Mouse (Mus musculus): Measurements from ENCODE around the gene Morn3. TPM values are rescaled to one million over a fixed set of nuclear protein-coding genes. Genes with fewer than 3 reads are reported as not detected.
A peak's percentile ranks its signal among the peaks of the same experiment; 100 is the strongest.

Gene Morn3
- total RNA-seq, 1 experiment: 0.62 TPM

GRCm38 (mm10) chr5:123075576-123076418, 29.0 kb upstream of the Morn3 start:
- Histone ChIP-seq H3K9me3 (ENCODE audit: control insufficient read depth, insufficient read depth, low read depth, low read length) (no peaks in the 10 kb centered on the region), H3K9ac (ENCODE audit: insufficient read depth, low read depth, low read length, poor library complexity, severe bottlenecking) (peak overlapping the region; percentile 83), H3K4me3 (ENCODE audit: insufficient read depth in 1 of 2, low read depth in 1 of 2, low read length in 2 of 2, poor library complexity in 1 of 2, severe bottlenecking in 1 of 2) (peak overlapping the region; percentile 72 to 92), H3K27ac (ENCODE audit: insufficient read depth, low read depth, low read length, poor library complexity, severe bottlenecking) (no peak overlapping the region), H3K4me1 (ENCODE audit: control insufficient read depth in 2 of 2, insufficient read depth in 2 of 2, low read length in 2 of 2, poor library complexity in 1 of 2) (peaks cover 0 to 8% of the 10 kb centered on the region in 2 experiments; a peak in 2 of 4 replicates), H3K36me3 (ENCODE audit: control insufficient read depth, insufficient read depth, low read length, poor library complexity, severe bottlenecking) (no peaks in the 10 kb centered on the region)
- in situ Hi-C loops (cut with MboI; ENCODE audit: low sequenced_read_pairs in 2 of 2, unreplicated experiment in 2 of 2): no loop called here
- peak; percentile 75 for DNase-seq (ENCODE audit: low read depth, low spot score)
- no peak for TF ChIP-seq MAFK (IDR thresholded peaks at IDR 0.05; ENCODE audit: insufficient read depth, low read depth, low read length)
- no peak for TF ChIP-seq CHD2 (IDR thresholded peaks at IDR 0.05; ENCODE audit: low read depth, low read length)
- TF ChIP-seq HCFC1 (IDR thresholded peaks at IDR 0.05; ENCODE audit: borderline replicate concordance, insufficient read depth, low read length): no peak
- no peak for TF ChIP-seq ZNF384 (IDR thresholded peaks at IDR 0.05; ENCODE audit: low read depth, low read length)
- TF ChIP-seq ZC3H11A (IDR thresholded peaks at IDR 0.05; ENCODE audit: borderline replicate concordance, low read depth, low read length): no peak

- H3K27ac ChIP-seq (ENCODE audit: insufficient read depth, low read depth, low read length, poor library complexity, severe bottlenecking): no peak overlapping the region; the same call in 1 of the 2 replicates
- in situ Hi-C loops (cut with MboI; ENCODE audit: low sequenced_read_pairs in 2 of 2, unreplicated experiment in 2 of 2): loop anchor here in 1 of 2 experiments (10.0 kb wide), 1 partner anchor 106 kb away; no protein-coding TSS in a partner anchor
- no peak for DNase-seq (ENCODE audit: low read depth, low spot score)
- no peak overlapping the region for H3K9ac ChIP-seq (ENCODE audit: insufficient read depth, low read depth, low read length, poor library complexity, severe bottlenecking)
- H3K4me1 ChIP-seq (ENCODE audit: control insufficient read depth in 2 of 2, insufficient read depth in 2 of 2, low read length in 2 of 2, poor library complexity in 1 of 2): peaks cover 0 to 8% of the 10 kb centered on the region in 2 experiments; a peak in 1 of 4 replicates
- H3K9me3 ChIP-seq (ENCODE audit: control insufficient read depth, insufficient read depth, low read depth, low read length): no peaks in the 10 kb centered on the region
- H3K36me3 ChIP-seq (ENCODE audit: control insufficient read depth, insufficient read depth, low read length, poor library complexity, severe bottlenecking): no peaks in the 10 kb centered on the region
- TF ChIP-seq HCFC1 (IDR thresholded peaks at IDR 0.05; ENCODE audit: borderline replicate concordance, insufficient read depth, low read length) (no peak), MAFK (IDR thresholded peaks at IDR 0.05; ENCODE audit: insufficient read depth, low read depth, low read length) (no peak)
- no peak overlapping the region for H3K4me3 ChIP-seq (ENCODE audit: insufficient read depth in 1 of 2, low read depth in 1 of 2, low read length in 2 of 2, poor library complexity in 1 of 2, severe bottlenecking in 1 of 2)
Measured at GRCm38 (mm10) chr5:123068714-123069113, 21.9 kb upstream of the Morn3 start.

- no peak within 1 kb of the TSS; the same call in 1 of the 2 replicates for H3K27ac ChIP-seq (ENCODE audit: insufficient read depth, low read depth, low read length, poor library complexity, severe bottlenecking)
- no peak for DNase-seq (ENCODE audit: low read depth, low spot score)
- in situ Hi-C loops (cut with MboI; ENCODE audit: low sequenced_read_pairs in 2 of 2, unreplicated experiment in 2 of 2): loop anchor here in 1 of 2 experiments (10.0 kb wide), 1 partner anchor 107 kb away; no protein-coding TSS in a partner anchor
- no peak within 1 kb of the TSS for H3K4me3 ChIP-seq (ENCODE audit: insufficient read depth in 1 of 2, low read depth in 1 of 2, low read length in 2 of 2, poor library complexity in 1 of 2, severe bottlenecking in 1 of 2)
- no peak within 1 kb of the TSS for H3K9ac ChIP-seq (ENCODE audit: insufficient read depth, low read depth, low read length, poor library complexity, severe bottlenecking)
- no peaks in the 10 kb centered on the region for H3K9me3 ChIP-seq (ENCODE audit: control insufficient read depth, insufficient read depth, low read depth, low read length)
- H3K4me1 ChIP-seq (ENCODE audit: control insufficient read depth in 2 of 2, insufficient read depth in 2 of 2, low read length in 2 of 2, poor library complexity in 1 of 2): peaks cover 0 to 8% of the 10 kb centered on the region in 2 experiments; a peak in 1 of 4 replicates
- no peak for TF ChIP-seq MAFK (IDR thresholded peaks at IDR 0.05; ENCODE audit: insufficient read depth, low read depth, low read length)
- no peak for TF ChIP-seq CHD2 (IDR thresholded peaks at IDR 0.05; ENCODE audit: low read depth, low read length)
- TF ChIP-seq ZC3H11A (IDR thresholded peaks at IDR 0.05; ENCODE audit: borderline replicate concordance, low read depth, low read length): no peak
- no peak for TF ChIP-seq HCFC1 (IDR thresholded peaks at IDR 0.05; ENCODE audit: borderline replicate concordance, insufficient read depth, low read length)
- TF ChIP-seq ZNF384 (IDR thresholded peaks at IDR 0.05; ENCODE audit: low read depth, low read length): no peak
- no peaks in the 10 kb centered on the region for H3K36me3 ChIP-seq (ENCODE audit: control insufficient read depth, insufficient read depth, low read length, poor library complexity, severe bottlenecking)
Measured at GRCm38 (mm10) chr5:123068115-123068514, 21.3 kb upstream of the Morn3 start, which contains the start of gene Tmem120b. Gene Tmem120b, plus strand, starts transcription at chr5:123068415.

- TF ChIP-seq HCFC1 (IDR thresholded peaks at IDR 0.05; ENCODE audit: borderline replicate concordance, insufficient read depth, low read length): no peak
- no peak for TF ChIP-seq ZNF384 (IDR thresholded peaks at IDR 0.05; ENCODE audit: low read depth, low read length)
- H3K4me1 ChIP-seq (ENCODE audit: control insufficient read depth in 2 of 2, insufficient read depth in 2 of 2, low read length in 2 of 2, poor library complexity in 1 of 2): peaks cover 0 to 8% of the 10 kb centered on the region in 2 experiments; a peak in 1 of 4 replicates
- no peaks in the 10 kb centered on the region for H3K9me3 ChIP-seq (ENCODE audit: control insufficient read depth, insufficient read depth, low read depth, low read length)
- H3K27ac ChIP-seq (ENCODE audit: insufficient read depth, low read depth, low read length, poor library complexity, severe bottlenecking): no peak overlapping the region
- no peak for DNase-seq (ENCODE audit: low read depth, low spot score)
- no peaks in the 10 kb centered on the region for H3K36me3 ChIP-seq (ENCODE audit: control insufficient read depth, insufficient read depth, low read length, poor library complexity, severe bottlenecking)
- no peak overlapping the region for H3K4me3 ChIP-seq (ENCODE audit: insufficient read depth in 1 of 2, low read depth in 1 of 2, low read length in 2 of 2, poor library complexity in 1 of 2, severe bottlenecking in 1 of 2)
- in situ Hi-C loops (cut with MboI; ENCODE audit: low sequenced_read_pairs in 2 of 2, unreplicated experiment in 2 of 2): loop anchor here in 1 of 2 experiments (10.0 kb wide), 1 partner anchor 107 kb away; no protein-coding TSS in a partner anchor
- no peak overlapping the region for H3K9ac ChIP-seq (ENCODE audit: insufficient read depth, low read depth, low read length, poor library complexity, severe bottlenecking)
Measured at GRCm38 (mm10) chr5:123067395-123067995, 20.7 kb upstream of the Morn3 start.

Data from ES-E14 (cell line).